Mouse (Mus musculus) MEL (cell line): Measurements from ENCODE around the gene Ckap4.

Source experiments
- POLR2A ChIP-seq, 2 experiments: IDR thresholded peaks; 2 replicates each; pipeline ENCODE4 v1.6.1; 2011 to 2012; ENCODE audit warnings: low read length in 2 of 2, mild to moderate bottlenecking in 2 of 2, control low read depth in 1 of 2, improper control_type of control experiment in 1 of 2, low read depth in 1 of 2, moderate library complexity in 1 of 2; ENCODE audit not compliant: control insufficient read depth in 1 of 2, insufficient read depth in 1 of 2, poor library complexity in 1 of 2
- RCOR1 ChIP-seq: IDR thresholded peaks from 2 replicates; pipeline ENCODE4 v1.6.1; 2012; ENCODE audit warnings: low read depth, mild to moderate bottlenecking, inconsistent platforms, low read length, improper control_type of control experiment

DNA sequence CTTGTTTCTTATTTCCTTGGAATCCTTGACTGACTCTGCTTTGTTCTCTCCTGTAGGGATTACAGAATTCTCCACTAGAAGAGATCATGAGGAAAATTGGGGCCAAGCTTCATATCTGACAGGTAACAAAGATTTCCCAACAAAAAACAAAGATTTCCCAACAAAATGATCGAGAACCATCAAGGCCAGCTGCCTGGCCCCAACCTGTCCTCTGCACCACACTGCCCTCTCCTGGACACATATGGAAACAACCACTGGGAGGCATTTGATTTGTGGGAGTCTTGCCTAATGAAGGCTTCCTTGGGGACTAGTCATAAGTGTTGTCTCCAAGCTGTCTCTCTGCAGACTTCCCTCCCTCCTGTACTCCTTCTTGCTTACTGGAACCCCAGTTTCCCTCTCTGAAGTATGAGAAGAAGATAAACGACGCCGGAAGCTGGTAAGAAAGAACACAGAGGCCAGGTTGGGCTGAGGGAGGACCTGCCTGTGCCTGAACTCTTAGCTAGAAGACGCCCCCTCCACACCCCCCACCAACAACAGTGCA lies 19.8 kb downstream of the Ckap4 start:
- no peak for TF ChIP-seq RCOR1
- TF ChIP-seq POLR2A (IDR thresholded peaks at IDR 0.05; ENCODE audit: control insufficient read depth in 1 of 2, insufficient read depth in 1 of 2, low read depth in 1 of 2, low read length in 2 of 2, poor library complexity in 1 of 2): no peak
